Comparison of ENCODE assay signal across 19 mouse cellular contexts in genomic region chr16:28562847-28563246, GRCm38 (mm10).
DNase-seq lines count a peak whose midpoint lies in the region; ATAC-seq lines count a peak whose summit lies in the region.
"Had no signal": no experiment of that assay in that cellular context is flagged by ENCODE, and none has a peak within 500 bp of the region (broad histone marks: within the 10 kb centered on the region; RNA-seq: fewer than 3 reads in every experiment).

No protein-coding gene starts in this region.

- peak; percentile 69 for ATAC-seq in frontal cortex, adult (ENCODE audit: low TSS enrichment)
- ATAC-seq: CD4-positive, CD25-positive, alpha-beta regulatory T cell, adult 4 months; forebrain, embryonic 16.5 days had no signal

- DNase-seq in frontal cortex, postnatal 14 days (ENCODE audit: low spot score in 2 of 2): no peak
- DNase-seq in left cerebral cortex, adult 11 months (ENCODE audit: low spot score): peak; percentile 40
- no peak for DNase-seq in left cerebral cortex, postnatal 10 days (ENCODE audit: extremely low spot score in 1 of 2, low spot score in 2 of 2)
- peak; percentile 57 for DNase-seq in right cerebral cortex, adult 18-20 months
- DNase-seq in right cerebral cortex, postnatal 14 days: no peak
- peak; percentile 64 for DNase-seq in telencephalon, adult 2 months (ENCODE audit: low read depth, low spot score)
- DNase-seq: adrenal gland, adult 8-10 months; adrenal gland, postnatal 36 days; B cell, adult 2 months; cerebellum, adult 11 months; cerebellum, adult 8-10 months; cerebellum, postnatal 14 days; gastrocnemius, postnatal 10 days; heart, adult 18-20 months; heart, postnatal 10 days; heart, postnatal 4 days had no signal

- intact Hi-C loops in left cerebral cortex, postnatal 10 days (cut with DNase I): no loop called here

Comparison
In these comparisons a context has a peak if more than half of its experiments do, and no peak if none do; other contexts are left out.
1. DNase-seq: peak in left cerebral cortex, adult 11 months (single experiment), right cerebral cortex, adult 18-20 months (single experiment) and telencephalon, adult 2 months (single experiment); none in frontal cortex, postnatal 14 days (0 of 2), left cerebral cortex, postnatal 10 days (0 of 2) and right cerebral cortex, postnatal 14 days (single experiment).